In the genomic region with DNA sequence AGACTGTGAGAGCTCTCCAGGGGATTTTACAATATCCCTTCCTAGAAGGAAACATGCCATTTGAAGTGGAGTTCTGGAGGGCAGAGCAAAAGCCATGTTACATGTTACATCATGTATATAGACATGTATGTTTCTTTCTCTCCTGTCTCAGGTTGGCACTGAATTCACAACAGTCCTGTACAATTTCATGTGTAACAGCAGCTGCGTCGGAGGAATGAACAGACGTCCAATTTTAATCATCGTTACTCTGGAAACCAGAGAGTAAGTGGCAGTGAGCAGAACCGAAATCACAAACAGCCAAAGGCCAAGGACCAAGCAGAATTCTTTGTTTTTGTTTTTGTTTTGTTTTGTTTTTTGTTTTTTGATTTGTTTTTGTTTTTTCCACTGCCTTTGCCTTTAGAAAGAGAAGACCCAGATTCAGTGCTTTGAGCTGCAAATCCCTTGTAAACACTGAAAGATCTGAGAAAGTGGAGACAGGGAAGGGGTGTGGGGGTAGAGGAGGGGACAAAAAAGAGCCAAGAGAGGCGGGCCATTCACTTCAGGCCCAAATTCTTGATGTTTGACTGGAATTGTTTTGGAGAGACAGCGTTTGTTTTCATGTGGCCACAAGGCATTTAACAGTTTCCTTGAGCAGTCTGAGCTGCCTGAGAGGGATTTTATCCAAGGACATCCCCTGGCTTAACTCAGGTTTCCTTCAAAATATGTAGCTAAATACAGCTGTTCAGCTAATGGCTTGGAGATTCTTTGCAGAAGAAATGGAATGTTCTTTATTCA, we compare ENCODE assay signal across 10 mouse cellular contexts.
DNase-seq lines count a peak whose midpoint lies in the region; ATAC-seq lines count a peak whose summit lies in the region.
"Had no signal": no experiment of that assay in that cellular context is flagged by ENCODE, and none has a peak within 500 bp of the region (broad histone marks: within the 10 kb centered on the region; RNA-seq: fewer than 3 reads in every experiment).

No protein-coding gene starts in this region.

- H3K4me1 ChIP-seq in heart, embryonic 12.5 days (replicated peaks) = no peaks in the 10 kb centered on the region

- no peak overlapping the region for H3K9ac ChIP-seq in heart, embryonic 12.5 days

- no peak overlapping the region for H3K27ac ChIP-seq in heart, embryonic 12.5 days (ENCODE audit: poor library complexity, severe bottlenecking)

- WGBS in heart, embryonic 12.5 days = 68% methylated on average over 7 of the region's 7 CpGs

- H3K4me2 ChIP-seq in heart, embryonic 12.5 days = no peak overlapping the region

- intact Hi-C loops in heart, postnatal 10 days (cut with DNase I) = no loop called here

- H3K4me3 ChIP-seq in heart, embryonic 12.5 days = no peak overlapping the region

- H3K36me3 ChIP-seq in heart, embryonic 12.5 days = no peaks in the 10 kb centered on the region

- H3K27me3 ChIP-seq in heart, embryonic 12.5 days (replicated peaks) = no peaks in the 10 kb centered on the region
- H3K27me3 ChIP-seq: CH12.LX had no signal

- no peak for ATAC-seq in heart, embryonic 12.5 days (ENCODE audit: insufficient number of reproducible peaks, low FRiP score)

- H3K9me3 ChIP-seq in heart, embryonic 12.5 days (replicated peaks) = no peaks in the 10 kb centered on the region

- DNase-seq in heart, adult 8-10 months (ENCODE audit: low spot score) = peak; percentile 36
- DNase-seq in ovary, postnatal 36 days (ENCODE audit: low spot score) = peak; percentile 12
- no peak for DNase-seq in ovary, postnatal 10 days (ENCODE audit: low spot score)
- peak; percentile 38 to 48 for DNase-seq in heart, postnatal 10 days
- DNase-seq in skeletal muscle tissue, adult 2 months (ENCODE audit: low read depth, low spot score) = peak; percentile 23
- no peak for DNase-seq in kidney, adult 8-10 months
- DNase-seq in urinary bladder, adult 18-20 months (ENCODE audit: low spot score in 2 of 2) = no peak
- DNase-seq: right cerebral cortex, postnatal 25 days had no signal

Comparison
In these comparisons a context has a peak if more than half of its experiments do, and no peak if none do; other contexts are left out.
1. DNase-seq: peak in heart, adult 8-10 months (single experiment), ovary, postnatal 36 days (single experiment), heart, postnatal 10 days (2 of 2) and skeletal muscle tissue, adult 2 months (single experiment); none in ovary, postnatal 10 days (single experiment), kidney, adult 8-10 months (0 of 2) and urinary bladder, adult 18-20 months (0 of 2).